Mouse (Mus musculus): ENCODE measurements around the gene Tgfbrap1.
A peak's percentile ranks its signal among the peaks of the same experiment; 100 is the strongest.
"Not testable (repeated sequence)": the region's sequence is repeated elsewhere in the genome, so short reads cannot be mapped to it uniquely, and the experiment has no call there.

The Tgfbrap1 gene

DNA sequence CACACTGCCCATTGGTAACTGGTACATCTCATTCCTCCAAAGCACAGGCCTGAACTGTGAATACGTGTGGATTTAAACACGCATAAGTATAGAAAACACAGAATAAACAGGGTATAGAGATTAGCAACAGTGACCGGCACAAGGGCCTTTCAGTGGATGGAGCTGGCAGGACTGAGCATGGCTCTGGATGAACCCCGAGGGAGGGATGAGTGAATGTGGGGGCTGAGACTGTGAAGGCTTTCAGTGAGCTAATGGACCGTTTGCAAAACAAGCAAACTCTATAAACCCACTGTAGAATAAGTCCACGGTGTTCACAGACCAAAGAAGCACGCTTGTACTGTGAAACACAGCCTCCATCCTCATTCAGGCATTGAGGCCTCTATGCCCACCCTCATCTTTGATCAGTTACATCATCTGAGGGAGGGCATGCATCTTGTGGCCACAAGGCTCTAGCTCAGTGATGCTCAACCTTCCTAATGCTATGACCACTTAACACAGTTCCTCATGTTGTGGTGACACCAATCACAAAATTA is 83.2 kb downstream of the Tgfbrap1 start:
- not testable (repeated sequence) for DNase-seq (ENCODE audit: low read depth, low spot score)

DNA sequence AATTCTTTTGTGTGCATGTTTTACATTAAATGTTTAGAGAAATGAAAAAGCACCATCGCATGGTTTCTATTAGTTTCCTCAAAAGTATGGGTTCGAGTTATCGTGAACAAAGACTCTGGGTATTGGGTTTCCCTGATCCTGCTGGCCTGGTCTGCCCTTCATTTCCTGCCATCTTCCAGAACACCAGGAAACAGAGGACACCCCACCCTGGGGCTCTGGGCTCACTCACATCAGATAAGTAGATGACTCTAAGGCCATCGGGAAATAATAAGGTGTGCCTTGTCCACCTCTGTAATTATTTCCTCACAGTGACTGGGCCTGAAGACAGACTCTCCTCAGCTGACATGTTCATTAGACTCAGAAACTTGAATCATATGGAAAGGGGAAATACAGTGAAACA is 88.0 kb downstream of the Tgfbrap1 start:
- DNase-seq (ENCODE audit: low read depth, low spot score): no peak

DNA sequence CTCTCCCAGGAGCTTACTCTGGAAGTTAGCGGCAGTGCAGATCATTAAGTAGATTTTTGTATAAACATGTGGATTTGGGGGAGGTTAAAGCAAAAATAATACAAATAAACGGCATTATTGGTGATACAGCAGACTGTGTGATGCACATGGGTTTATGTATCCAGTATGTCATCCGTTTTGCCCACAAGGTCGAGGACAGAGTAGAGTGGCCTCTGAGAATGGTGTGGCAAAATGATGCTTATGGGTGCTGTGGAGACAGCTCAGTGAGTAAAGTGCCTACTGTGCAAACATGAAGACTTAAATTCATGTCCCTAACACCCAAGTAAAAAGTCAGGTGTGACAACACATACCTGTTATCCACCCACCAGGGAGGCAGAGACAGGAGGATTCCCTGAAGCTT is 91.9 kb downstream of the Tgfbrap1 start:
- DNase-seq (ENCODE audit: low read depth, low spot score): no peak

DNA sequence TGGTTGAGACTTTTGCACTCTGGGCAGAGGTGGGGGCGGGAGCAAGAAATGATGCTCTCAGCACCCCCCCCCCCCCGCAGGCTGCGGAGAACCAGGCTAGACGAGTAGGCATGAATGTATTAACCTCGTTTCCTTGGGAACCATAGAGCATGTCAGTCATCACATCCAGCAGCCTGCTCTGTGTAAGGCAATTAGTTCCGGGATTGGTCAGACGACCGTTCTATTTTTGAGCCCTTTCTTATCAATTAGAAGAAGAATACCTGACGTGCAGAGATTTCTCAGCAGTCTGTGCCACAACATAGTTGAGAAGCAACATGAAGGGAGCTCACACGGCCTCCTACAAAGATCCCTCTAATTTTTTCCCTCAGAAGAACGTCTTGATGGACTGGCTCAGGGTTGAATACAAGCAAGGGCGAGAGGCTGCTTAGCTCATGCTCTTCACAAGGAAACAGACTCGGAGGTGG is 92.4 kb downstream of the Tgfbrap1 start:
- DNase-seq (ENCODE audit: low read depth, low spot score): peak; percentile 82
